Comparison of ENCODE assay signal across 13 mouse cellular contexts in genomic region chr13:45609461-45609860, GRCm38 (mm10).
"Had no signal": no experiment of that assay in that cellular context is flagged by ENCODE, and none has a peak within 500 bp of the region (broad histone marks: within the 10 kb centered on the region; RNA-seq: fewer than 3 reads in every experiment).

No protein-coding gene starts in this region.

- H3K36me3 ChIP-seq: limb, embryonic 13.5 days; midbrain, embryonic 12.5 days; neural tube, embryonic 15.5 days had no signal

- DNase-seq: kidney, postnatal 14 days; left cerebral cortex, postnatal 4 days; lung, adult 18-20 months; right cerebral cortex, postnatal 4 days; spleen, adult 18-20 months; thymus, adult 2 months; thymus, postnatal 25 days had no signal

- ATAC-seq: inflammation-experienced regulatory T-cells, adult 6 months; intestine, postnatal 0 days had no signal

- H3K4me2 ChIP-seq: limb, embryonic 13.5 days; midbrain, embryonic 12.5 days; neural tube, embryonic 15.5 days had no signal

- H3K9me3 ChIP-seq: limb, embryonic 13.5 days; midbrain, embryonic 12.5 days; neural tube, embryonic 15.5 days had no signal

- H3K4me1 ChIP-seq: limb, embryonic 13.5 days had no signal

- H3K4me3 ChIP-seq: limb, embryonic 13.5 days; midbrain, embryonic 12.5 days; neural tube, embryonic 15.5 days had no signal

- H3K9ac ChIP-seq: limb, embryonic 13.5 days; liver, embryonic 14.5 days; midbrain, embryonic 12.5 days; neural tube, embryonic 15.5 days had no signal

- H3K27me3 ChIP-seq: limb, embryonic 13.5 days; midbrain, embryonic 12.5 days; neural tube, embryonic 15.5 days had no signal

- H3K27ac ChIP-seq: limb, embryonic 13.5 days; liver, embryonic 14.5 days; midbrain, embryonic 12.5 days; neural tube, embryonic 15.5 days had no signal
